Mouse (Mus musculus) stomach, postnatal 0 days (tissue): ENCODE results near the gene Ccdc39.

Source experiments
- CTCF ChIP-seq: IDR thresholded peaks from 2 replicates; pipeline ENCODE4 v1.5.1; 2016; ENCODE audit warnings: antibody characterized with exemption, low read depth, mild to moderate bottlenecking, moderate library complexity
- EP300 ChIP-seq: optimal IDR thresholded peaks from 2 replicates; pipeline ENCODE3; 2016; ENCODE audit warnings: antibody characterized with exemption

GRCm38 (mm10) chr3:33838877-33839276 is 5.2 kb downstream of the Ccdc39 start:
- TF ChIP-seq CTCF (no peak), EP300 (no peak)
